Mouse (Mus musculus) left cerebral cortex, postnatal 4 days (tissue): ENCODE data around the gene Gtf2f2. TPM values are rescaled to one million over a fixed set of nuclear protein-coding genes. Genes with fewer than 3 reads are reported as not detected.
A peak's percentile ranks its signal among the peaks of the same experiment; 100 is the strongest.

Source experiments
- DNase-seq: peaks from one replicate; pipeline ENCODE4 v3.0.0-alpha.2; 2022
- intact Hi-C: fragments of 180-260 bp; cut with DNase I; formaldehyde crosslinking; loops from one replicate; pipeline ENCODE4 v1.15.1; 2025
- total RNA-seq, 2 experiments: library from RNA; stranded (reverse); gene quantifications; 2 replicates each; pipeline ENCODE4 v1.2.3; 2021

Gene Gtf2f2
- 10 to 100 TPM; 33.8 to 38.3 TPM for total RNA-seq

GRCm38 (mm10) chr14:76010102-76011061 is at the start of gene Gtf2f2:
Gtf2f2 (minus strand) TSS chr14:76010865.
- intact Hi-C loops, result no loop called here

GRCm38 (mm10) chr14:76059441-76059840 is 48.8 kb upstream of the Gtf2f2 start:
- intact Hi-C loops, result no loop called here
- peak; percentile 46 for DNase-seq

More at GRCm38 (mm10) chr14:76010102-76011061, at the start of gene Gtf2f2:
- peak; percentile 95 for DNase-seq

- DNase-seq, result no peak
- intact Hi-C loops, result no loop called here
These were observed 43.1 kb upstream of the Gtf2f2 start for GRCm38 (mm10) chr14:76053726-76054125.

- intact Hi-C loops, result no loop called here
- DNase-seq, result no peak
These were observed 41.3 kb upstream of the Gtf2f2 start for GRCm38 (mm10) chr14:76051966-76052365.

GRCm38 (mm10) chr14:76045767-76046166 is 35.1 kb upstream of the Gtf2f2 start:
- intact Hi-C loops, result no loop called here

GRCm38 (mm10) chr14:76044164-76044557 is 33.5 kb upstream of the Gtf2f2 start:
- intact Hi-C loops, result no loop called here
- DNase-seq, result no peak

More at GRCm38 (mm10) chr14:76045767-76046166, 35.1 kb upstream of the Gtf2f2 start:
- no peak for DNase-seq

GRCm38 (mm10) chr14:76043251-76044163 is 32.8 kb upstream of the Gtf2f2 start:
- intact Hi-C loops, result no loop called here
- DNase-seq, result no peak

GRCm38 (mm10) chr14:76033221-76033637 is 22.6 kb upstream of the Gtf2f2 start:
- no peak for DNase-seq
- intact Hi-C loops, result no loop called here

- peak; percentile 46 for DNase-seq
- intact Hi-C loops, result no loop called here
These were observed 22.0 kb upstream of the Gtf2f2 start for GRCm38 (mm10) chr14:76032671-76033136.

- DNase-seq, result peak; percentile 84
- intact Hi-C loops, result no loop called here
These were observed 20.6 kb upstream of the Gtf2f2 start for GRCm38 (mm10) chr14:76031117-76031842.

- intact Hi-C loops, result no loop called here
- no peak for DNase-seq
These were observed 14.0 kb upstream of the Gtf2f2 start for GRCm38 (mm10) chr14:76024641-76025040.

GRCm38 (mm10) chr14:76020927-76021719 is 10.5 kb upstream of the Gtf2f2 start:
- DNase-seq, result no peak
- intact Hi-C loops, result no loop called here

- intact Hi-C loops, result no loop called here
- DNase-seq, result peak; percentile 15
These were observed 9.7 kb upstream of the Gtf2f2 start for GRCm38 (mm10) chr14:76020259-76020785.

- intact Hi-C loops, result no loop called here
- DNase-seq, result peak; percentile 17
These were observed 7.3 kb upstream of the Gtf2f2 start for GRCm38 (mm10) chr14:76017785-76018490.

GRCm38 (mm10) chr14:76014331-76014730 is 3.7 kb upstream of the Gtf2f2 start:
- intact Hi-C loops, result no loop called here
- no peak for DNase-seq

- intact Hi-C loops, result no loop called here
These were observed 395 bp upstream of the Gtf2f2 start for GRCm38 (mm10) chr14:76011062-76011457.

GRCm38 (mm10) chr14:76009185-76009584 is 1.5 kb downstream of the Gtf2f2 start:
- intact Hi-C loops, result no loop called here
- no peak for DNase-seq

More at GRCm38 (mm10) chr14:76011062-76011457, 395 bp upstream of the Gtf2f2 start:
- DNase-seq, result no peak

- intact Hi-C loops, result no loop called here
- no peak for DNase-seq
These were observed 2.5 kb downstream of the Gtf2f2 start for GRCm38 (mm10) chr14:76008174-76008573.

GRCm38 (mm10) chr14:76005011-76005410 is 5.7 kb downstream of the Gtf2f2 start:
- intact Hi-C loops, result no loop called here

More at GRCm38 (mm10) chr14:76005011-76005410, 5.7 kb downstream of the Gtf2f2 start:
- DNase-seq, result no peak
